Mouse (Mus musculus) forebrain, embryonic 13.5 days (tissue): ENCODE data around the gene Zfp672. TPM values are rescaled to one million over a fixed set of nuclear protein-coding genes. Genes with fewer than 3 reads are reported as not detected.

Experiments used
- polyA plus RNA-seq: library from polyadenylated mRNA; unstranded; fragments of >200 nt; fragmentation: Nextera tagmentation; extraction: Ambion mirVana; gene quantifications from 2 replicates; pipeline ENCODE4 v1.2.1, GENCODE M21; 2015

The Zfp672 gene
- polyA plus RNA-seq, 1 experiment from 2014 or later = 38.1 TPM

Other genes starting within 250 kb of the Zfp672 start
- gene Gm12248, start 237.2 kb downstream of the Zfp672 start, polyA plus RNA-seq = 0.15 and 0.19 TPM in 2 replicates
- gene Cnot8, start 226.2 kb downstream of the Zfp672 start, polyA plus RNA-seq = 124 and 129 TPM in 2 replicates
- gene Gemin5, start 161.8 kb downstream of the Zfp672 start, polyA plus RNA-seq = 13.9 and 21.2 TPM in 2 replicates
- 119 and 135 TPM in 2 replicates for gene Mrpl22, start 158.7 kb downstream of the Zfp672 start, polyA plus RNA-seq
- 0.83 and 0.94 TPM in 2 replicates for gene Igtp, start 130.8 kb downstream of the Zfp672 start, polyA plus RNA-seq
- gene Irgm2, start 130.7 kb downstream of the Zfp672 start, polyA plus RNA-seq = 0.29 and 0.49 TPM in 2 replicates
- gene 4930438A08Rik, start 55.5 kb downstream of the Zfp672 start, polyA plus RNA-seq = not detected in 2 replicates
- gene Zfp692, start 23.3 kb downstream of the Zfp672 start, polyA plus RNA-seq = 28.9 and 31.4 TPM in 2 replicates
- 43.9 and 48.0 TPM in 2 replicates for gene Sh3bp5l, start 385 bp upstream of the Zfp672 start, polyA plus RNA-seq
- gene Lypd8, start 48.7 kb upstream of the Zfp672 start, polyA plus RNA-seq = 0.31 TPM in 1 of 2 replicates, not detected in the other
- gene 1810065E05Rik, start 90.8 kb upstream of the Zfp672 start, polyA plus RNA-seq = not detected in 2 replicates
- not detected in 2 replicates for gene Gm12253, start 102.2 kb upstream of the Zfp672 start, polyA plus RNA-seq
- gene Lypd9, start 122.6 kb upstream of the Zfp672 start, polyA plus RNA-seq = not detected in 2 replicates
- not detected in 2 replicates for gene Olfr30, start 131.9 kb upstream of the Zfp672 start, polyA plus RNA-seq
- not detected in 2 replicates for gene Olfr332, start 162.2 kb upstream of the Zfp672 start, polyA plus RNA-seq
- not detected in 2 replicates for gene Olfr331, start 172.2 kb upstream of the Zfp672 start, polyA plus RNA-seq
- gene Olfr330, start 204.5 kb upstream of the Zfp672 start, polyA plus RNA-seq = not detected in 2 replicates
- gene Olfr329-ps, start 216.1 kb upstream of the Zfp672 start, polyA plus RNA-seq = not detected in 2 replicates
- not detected in 2 replicates for gene Olfr328, start 225.3 kb upstream of the Zfp672 start, polyA plus RNA-seq
- gene Olfr224, start 240.2 kb upstream of the Zfp672 start, polyA plus RNA-seq = not detected in 2 replicates
- not detected in 2 replicates for gene Olfr325, start 247.4 kb upstream of the Zfp672 start, polyA plus RNA-seq